Mouse (Mus musculus): ENCODE data around the gene Olfr1283. TPM values are rescaled to one million over a fixed set of nuclear protein-coding genes. Genes with fewer than 3 reads are reported as not detected.
"Not testable (repeated sequence)": the region's sequence is repeated elsewhere in the genome, so short reads cannot be mapped to it uniquely, and the experiment has no call there.

Gene Olfr1283
- polyA plus RNA-seq (2016; fragmentation: Nextera tagmentation; extraction: Ambion mirVana) = not detected in 2 replicates

GRCm38 (mm10) chr2:111366490-111366889, at the start of gene Olfr1283:
Gene Olfr1283 (plus strand): TSS chr2:111366790.
- no peaks in the 10 kb centered on the region for H3K9me3 ChIP-seq
- no peak for ATAC-seq (ENCODE audit: insufficient number of reproducible peaks, insufficient read depth, low FRiP score, low TSS enrichment, low read depth)
- H3K4me2 ChIP-seq = no peak within 1 kb of the TSS
- WGBS = 80% methylated on average over 2 of the region's 2 CpGs
- no peaks in the 10 kb centered on the region for H3K36me3 ChIP-seq
- no peak within 1 kb of the TSS for H3K27ac ChIP-seq
- H3K9ac ChIP-seq (replicated peaks) = no peak within 1 kb of the TSS
- H3K27me3 ChIP-seq = no peaks in the 10 kb centered on the region
- no peaks in the 10 kb centered on the region for H3K4me1 ChIP-seq (replicated peaks)
- no peak within 1 kb of the TSS for H3K4me3 ChIP-seq (replicated peaks)

DNA sequence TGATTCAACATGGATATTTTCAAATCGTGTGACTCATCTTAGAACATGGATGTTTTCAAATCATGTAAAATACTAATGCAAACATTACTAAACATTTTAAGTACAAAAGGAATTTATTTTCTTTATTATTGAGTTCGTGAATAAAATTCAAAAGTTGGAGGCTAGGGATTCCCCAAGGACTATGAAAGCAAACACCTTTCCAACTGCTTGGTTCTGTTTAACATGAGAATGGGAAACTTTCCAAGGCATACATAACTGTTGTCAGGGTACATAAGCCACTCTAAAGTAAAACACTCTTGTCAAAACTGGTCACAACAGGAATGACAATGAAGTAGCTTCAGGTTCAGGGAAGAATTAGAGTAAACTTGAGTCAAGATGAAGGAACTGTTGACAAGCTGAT, 40.4 kb upstream of the Olfr1283 start, which contains the start of gene Olfr1281:
TSS of gene Olfr1281 (plus strand) at position 301 of the 400 bp plus-strand sequence.
- H3K4me1 ChIP-seq (replicated peaks) = no peaks in the 10 kb centered on the region

GRCm38 (mm10) chr2:111333721-111334120, 32.9 kb upstream of the Olfr1283 start:
- H3K4me1 ChIP-seq (replicated peaks); ATAC-seq (ENCODE audit: insufficient number of reproducible peaks, insufficient read depth, low FRiP score, low TSS enrichment, low read depth); H3K4me3 ChIP-seq (replicated peaks); H3K36me3 ChIP-seq; H3K4me2 ChIP-seq; H3K27ac ChIP-seq; H3K9me3 ChIP-seq; H3K27me3 ChIP-seq; H3K9ac ChIP-seq (replicated peaks): not testable (repeated sequence)
- WGBS = 88% methylated on average over 5 of the region's 5 CpGs

More for the DNA sequence above, 40.4 kb upstream of the Olfr1283 start, which contains the start of gene Olfr1281:
- H3K36me3 ChIP-seq = no peaks in the 10 kb centered on the region
- no peak within 1 kb of the TSS for H3K27ac ChIP-seq
- no peaks in the 10 kb centered on the region for H3K9me3 ChIP-seq
- no peaks in the 10 kb centered on the region for H3K27me3 ChIP-seq
- WGBS = 69% methylated on average over 2 of the region's 2 CpGs
- no peak within 1 kb of the TSS for H3K9ac ChIP-seq (replicated peaks)
- H3K4me3 ChIP-seq (replicated peaks) = no peak within 1 kb of the TSS
- no peak within 1 kb of the TSS for H3K4me2 ChIP-seq
- no peak for ATAC-seq (ENCODE audit: insufficient number of reproducible peaks, insufficient read depth, low FRiP score, low TSS enrichment, low read depth)

GRCm38 (mm10) chr2:111335976-111336375, 30.6 kb upstream of the Olfr1283 start, which contains the start of gene Olfr1282:
Gene Olfr1282 (minus strand): TSS chr2:111336076.
- Histone ChIP-seq H3K4me1 (replicated peaks) (no peaks in the 10 kb centered on the region), H3K36me3 (no peaks in the 10 kb centered on the region), H3K27ac (no peak within 1 kb of the TSS), H3K4me2 (no peak within 1 kb of the TSS), H3K27me3 (no peaks in the 10 kb centered on the region), H3K9ac (replicated peaks) (no peak within 1 kb of the TSS), H3K9me3 (no peaks in the 10 kb centered on the region), H3K4me3 (replicated peaks) (no peak within 1 kb of the TSS)
- 82% methylated on average over 2 of the region's 2 CpGs for WGBS
- ATAC-seq (ENCODE audit: insufficient number of reproducible peaks, insufficient read depth, low FRiP score, low TSS enrichment, low read depth) = no peak

DNA sequence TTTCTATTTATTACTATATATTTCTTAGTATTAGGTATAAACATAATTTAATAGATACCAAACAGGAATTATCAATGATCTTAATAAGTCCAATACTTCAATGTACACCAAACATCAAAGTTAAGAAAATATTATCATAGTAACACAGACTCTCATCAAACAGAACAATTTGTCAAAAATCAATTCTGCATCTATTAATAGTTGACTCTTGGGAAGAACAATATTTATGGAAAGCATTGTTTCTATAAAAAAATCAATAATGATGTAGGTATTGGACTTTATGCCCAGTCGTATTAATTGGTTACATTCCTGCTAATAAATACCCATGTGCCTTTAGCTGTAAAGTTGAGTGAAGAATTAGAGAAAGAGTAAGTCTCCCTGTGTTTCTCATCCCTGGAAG, 8.6 kb downstream of the Olfr1283 start, which contains the start of gene Olfr1284:
TSS of gene Olfr1284 (plus strand) at position 301 of the 400 bp plus-strand sequence.
- Histone ChIP-seq H3K4me3 (replicated peaks) (no peak within 1 kb of the TSS), H3K9me3 (no peaks in the 10 kb centered on the region), H3K4me2 (no peak within 1 kb of the TSS), H3K27me3 (no peaks in the 10 kb centered on the region), H3K4me1 (replicated peaks) (no peaks in the 10 kb centered on the region), H3K27ac (no peak within 1 kb of the TSS), H3K36me3 (no peaks in the 10 kb centered on the region), H3K9ac (replicated peaks) (no peak within 1 kb of the TSS)
- WGBS = 84% methylated on average over 1 of the region's 1 CpGs
- ATAC-seq (ENCODE audit: insufficient number of reproducible peaks, insufficient read depth, low FRiP score, low TSS enrichment, low read depth) = no peak

Other genes with a start within 250 kb of the Olfr1283 start
- gene Gm15130, start 213.9 kb upstream of the Olfr1283 start, polyA plus RNA-seq (2016; fragmentation: Nextera tagmentation; extraction: Ambion mirVana) = not detected in 2 replicates
- not detected in 2 replicates for gene 4930430A15Rik, start 137.2 kb upstream of the Olfr1283 start, polyA plus RNA-seq (2016; fragmentation: Nextera tagmentation; extraction: Ambion mirVana)
- gene Olfr1275, start 131.5 kb upstream of the Olfr1283 start, polyA plus RNA-seq (2016; fragmentation: Nextera tagmentation; extraction: Ambion mirVana) = not detected in 2 replicates
- not detected in 2 replicates for gene Olfr1276, start 112.3 kb upstream of the Olfr1283 start, polyA plus RNA-seq (2016; fragmentation: Nextera tagmentation; extraction: Ambion mirVana)
- not detected in 2 replicates for gene Olfr1277, start 92.7 kb upstream of the Olfr1283 start, polyA plus RNA-seq (2016; fragmentation: Nextera tagmentation; extraction: Ambion mirVana)
- not detected in 2 replicates for gene Olfr1278, start 76.7 kb upstream of the Olfr1283 start, polyA plus RNA-seq (2016; fragmentation: Nextera tagmentation; extraction: Ambion mirVana)
- gene Olfr1279, start 66.2 kb upstream of the Olfr1283 start, polyA plus RNA-seq (2016; fragmentation: Nextera tagmentation; extraction: Ambion mirVana) = not detected in 2 replicates
- not detected in 2 replicates for gene Olfr1280, start 52.8 kb upstream of the Olfr1283 start, polyA plus RNA-seq (2016; fragmentation: Nextera tagmentation; extraction: Ambion mirVana)
- not detected in 2 replicates for gene Olfr1281, start 40.3 kb upstream of the Olfr1283 start, polyA plus RNA-seq (2016; fragmentation: Nextera tagmentation; extraction: Ambion mirVana)
- gene Olfr1282, start 30.7 kb upstream of the Olfr1283 start, polyA plus RNA-seq (2016; fragmentation: Nextera tagmentation; extraction: Ambion mirVana) = not detected in 2 replicates
- not detected in 2 replicates for gene Olfr1284, start 8.7 kb downstream of the Olfr1283 start, polyA plus RNA-seq (2016; fragmentation: Nextera tagmentation; extraction: Ambion mirVana)
- gene Olfr1286, start 56.3 kb downstream of the Olfr1283 start, polyA plus RNA-seq (2016; fragmentation: Nextera tagmentation; extraction: Ambion mirVana) = not detected in 2 replicates
- gene Olfr1287, start 82.4 kb downstream of the Olfr1283 start, polyA plus RNA-seq (2016; fragmentation: Nextera tagmentation; extraction: Ambion mirVana) = not detected in 2 replicates
- gene Olfr1288, start 107.3 kb downstream of the Olfr1283 start, polyA plus RNA-seq (2016; fragmentation: Nextera tagmentation; extraction: Ambion mirVana) = not detected in 2 replicates
- gene Olfr1289, start 114.0 kb downstream of the Olfr1283 start, polyA plus RNA-seq (2016; fragmentation: Nextera tagmentation; extraction: Ambion mirVana) = not detected in 2 replicates
- not detected in 2 replicates for gene Olfr1290, start 127.0 kb downstream of the Olfr1283 start, polyA plus RNA-seq (2016; fragmentation: Nextera tagmentation; extraction: Ambion mirVana)
- not detected in 2 replicates for gene Olfr1291-ps1, start 130.4 kb downstream of the Olfr1283 start, polyA plus RNA-seq (2016; fragmentation: Nextera tagmentation; extraction: Ambion mirVana)
- gene Olfr1293-ps, start 158.4 kb downstream of the Olfr1283 start, polyA plus RNA-seq (2016; fragmentation: Nextera tagmentation; extraction: Ambion mirVana) = not detected in 2 replicates
- gene Olfr1294, start 173.5 kb downstream of the Olfr1283 start, polyA plus RNA-seq (2016; fragmentation: Nextera tagmentation; extraction: Ambion mirVana) = not detected in 2 replicates
- gene Olfr1295, start 202.9 kb downstream of the Olfr1283 start, polyA plus RNA-seq (2016; fragmentation: Nextera tagmentation; extraction: Ambion mirVana) = not detected in 2 replicates